Mouse (Mus musculus): ENCODE data around the gene Tspan14. TPM values are rescaled to one million over a fixed set of nuclear protein-coding genes. Genes with fewer than 3 reads are reported as not detected.

Tspan14 gene
- total and polyA plus RNA-seq, 2 experiments: 13.3 to 30.4 TPM

DNA sequence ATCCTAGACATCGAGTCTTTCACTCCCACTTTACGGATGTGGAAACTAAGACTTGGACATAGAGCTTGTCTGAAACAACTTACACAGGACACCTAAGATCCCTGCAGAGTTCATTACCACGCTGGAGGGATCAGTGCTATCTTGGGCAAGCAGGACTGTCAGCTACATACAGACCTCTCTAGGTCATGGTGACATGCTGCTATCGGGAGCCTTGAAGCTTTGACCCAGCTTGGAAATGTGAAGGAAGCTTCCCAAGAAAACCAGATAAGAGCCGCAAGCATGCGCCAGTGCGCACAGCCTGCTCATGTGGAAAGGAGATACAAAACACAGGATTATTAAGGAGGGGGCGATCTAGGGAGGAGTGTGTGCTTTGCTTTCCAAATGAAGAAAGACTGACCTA is 50.8 kb downstream of the Tspan14 start:
- no peak for DNase-seq (ENCODE audit: extremely low read depth, low read depth, low spot score)
- WGBS: 80% methylated on average over 8 of the region's 8 CpGs
- Histone ChIP-seq H3K36me3 (ENCODE audit: control insufficient read depth, insufficient read depth, low read length) (peaks cover 10% of the 10 kb centered on the region; the same call in 1 of the 2 replicates), H3K27ac (replicated peaks; ENCODE audit: insufficient read depth, low read depth, low read length) (no peak overlapping the region), H3K9ac (ENCODE audit: low read depth, low read length) (no peak overlapping the region), H3K4me1 (ENCODE audit: control insufficient read depth, insufficient read depth, low read length) (peaks cover 9% of the 10 kb centered on the region), H3K27me3 (ENCODE audit: control insufficient read depth, insufficient read depth, low read length) (no peaks in the 10 kb centered on the region), H3K4me3 (ENCODE audit: insufficient read depth, low read depth, low read length) (no peak overlapping the region), H3K79me2 (ENCODE audit: control insufficient read depth, insufficient read depth, low read length) (no peaks in the 10 kb centered on the region)
- TF ChIP-seq CTCF (IDR thresholded peaks at IDR 0.05; ENCODE audit: low read depth, low read length): no peak
- TF ChIP-seq POLR2A (IDR thresholded peaks at IDR 0.05; ENCODE audit: extremely low read depth, insufficient read depth, low read length): no peak

GRCm38 (mm10) chr14:40914701-40915100 is 51.9 kb downstream of the Tspan14 start:
- Histone ChIP-seq H3K36me3 (ENCODE audit: control insufficient read depth, insufficient read depth, low read length) (peaks cover 19% of the 10 kb centered on the region; the same call in 1 of the 2 replicates), H3K27ac (replicated peaks; ENCODE audit: insufficient read depth, low read depth, low read length) (no peak overlapping the region)

DNA sequence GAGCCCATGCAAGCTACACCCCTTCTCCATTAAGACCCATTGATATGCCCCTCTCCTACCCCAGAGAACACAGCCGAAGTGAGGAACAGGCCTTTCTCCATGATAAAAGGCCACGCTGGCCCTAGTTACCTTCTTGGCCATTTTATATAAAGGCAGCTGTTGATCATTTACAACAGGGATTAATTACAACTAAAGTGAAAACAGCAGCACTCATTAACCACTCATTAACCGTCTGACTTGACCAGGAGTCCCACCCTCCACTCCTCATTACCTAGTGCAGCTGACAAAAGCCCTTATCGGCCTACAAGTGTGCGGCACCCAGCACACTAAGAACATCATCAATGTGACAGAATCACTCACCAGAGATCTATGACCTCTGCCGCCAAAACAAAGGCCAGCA is 52.9 kb downstream of the Tspan14 start:
- TF ChIP-seq POLR2A (IDR thresholded peaks at IDR 0.05; ENCODE audit: extremely low read depth, insufficient read depth, low read length) (no peak), CTCF (IDR thresholded peaks at IDR 0.05; ENCODE audit: low read depth, low read length) (no peak)

More at GRCm38 (mm10) chr14:40914701-40915100, 51.9 kb downstream of the Tspan14 start:
- no peaks in the 10 kb centered on the region for H3K79me2 ChIP-seq (ENCODE audit: control insufficient read depth, insufficient read depth, low read length)
- no peak overlapping the region for H3K4me3 ChIP-seq (ENCODE audit: insufficient read depth, low read depth, low read length)
- no peak overlapping the region for H3K9ac ChIP-seq (ENCODE audit: low read depth, low read length)
- TF ChIP-seq POLR2A (IDR thresholded peaks at IDR 0.05; ENCODE audit: extremely low read depth, insufficient read depth, low read length) (no peak), CTCF (IDR thresholded peaks at IDR 0.05; ENCODE audit: low read depth, low read length) (no peak)
- 74% methylated on average over 3 of the region's 3 CpGs for WGBS
- DNase-seq (ENCODE audit: extremely low read depth, low read depth, low spot score): no peak
- peaks cover 9% of the 10 kb centered on the region for H3K4me1 ChIP-seq (ENCODE audit: control insufficient read depth, insufficient read depth, low read length)
- H3K27me3 ChIP-seq (ENCODE audit: control insufficient read depth, insufficient read depth, low read length): no peaks in the 10 kb centered on the region

DNA sequence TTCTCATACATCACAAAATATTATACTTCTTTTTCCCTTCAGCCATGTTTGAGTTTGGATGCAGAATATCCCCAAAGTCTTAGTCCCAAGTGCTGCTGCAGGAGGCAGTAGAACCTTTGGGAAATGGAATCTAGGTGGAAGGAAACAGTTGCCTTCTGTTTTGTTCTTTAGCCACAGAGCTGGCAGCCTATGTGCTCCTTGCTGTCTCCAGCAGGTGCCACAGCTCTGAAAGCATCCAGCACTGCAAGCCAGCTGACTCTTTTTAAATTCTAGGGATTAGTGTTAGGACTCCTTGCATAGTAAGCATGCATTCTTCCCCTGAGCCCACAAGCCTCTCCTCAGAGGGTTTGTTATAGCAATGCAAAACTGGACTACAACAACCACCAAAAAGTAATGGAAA is 55.1 kb downstream of the Tspan14 start:
- no peak overlapping the region for H3K27ac ChIP-seq (replicated peaks; ENCODE audit: insufficient read depth, low read depth, low read length)
- TF ChIP-seq POLR2A (IDR thresholded peaks at IDR 0.05; ENCODE audit: extremely low read depth, insufficient read depth, low read length) (no peak), CTCF (IDR thresholded peaks at IDR 0.05; ENCODE audit: low read depth, low read length) (no peak)
- H3K79me2 ChIP-seq (ENCODE audit: control insufficient read depth, insufficient read depth, low read length): no peaks in the 10 kb centered on the region
- no peak overlapping the region for H3K9ac ChIP-seq (ENCODE audit: low read depth, low read length)
- no peak for DNase-seq (ENCODE audit: extremely low read depth, low read depth, low spot score)
- no peaks in the 10 kb centered on the region for H3K27me3 ChIP-seq (ENCODE audit: control insufficient read depth, insufficient read depth, low read length)
- H3K4me1 ChIP-seq (ENCODE audit: control insufficient read depth, insufficient read depth, low read length): peaks cover 2% of the 10 kb centered on the region; the same call in 1 of the 2 replicates
- H3K36me3 ChIP-seq (ENCODE audit: control insufficient read depth, insufficient read depth, low read length): peaks cover 23% of the 10 kb centered on the region; the same call in 1 of the 2 replicates
- no peak overlapping the region for H3K4me3 ChIP-seq (ENCODE audit: insufficient read depth, low read depth, low read length)

More for the DNA sequence above, 52.9 kb downstream of the Tspan14 start:
- Histone ChIP-seq H3K4me1 (ENCODE audit: control insufficient read depth, insufficient read depth, low read length) (peaks cover 3% of the 10 kb centered on the region), H3K79me2 (ENCODE audit: control insufficient read depth, insufficient read depth, low read length) (no peaks in the 10 kb centered on the region), H3K9ac (ENCODE audit: low read depth, low read length) (no peak overlapping the region), H3K4me3 (ENCODE audit: insufficient read depth, low read depth, low read length) (no peak overlapping the region), H3K36me3 (ENCODE audit: control insufficient read depth, insufficient read depth, low read length) (peaks cover 21% of the 10 kb centered on the region; the same call in 1 of the 2 replicates), H3K27ac (replicated peaks; ENCODE audit: insufficient read depth, low read depth, low read length) (no peak overlapping the region), H3K27me3 (ENCODE audit: control insufficient read depth, insufficient read depth, low read length) (no peaks in the 10 kb centered on the region)
- DNase-seq (ENCODE audit: extremely low read depth, low read depth, low spot score): no peak
- 96% methylated on average over 6 of the region's 6 CpGs for WGBS

GRCm38 (mm10) chr14:40908763-40909162 is 57.8 kb downstream of the Tspan14 start:
- Histone ChIP-seq H3K4me1 (ENCODE audit: control insufficient read depth, insufficient read depth, low read length) (no peaks in the 10 kb centered on the region), H3K27ac (replicated peaks; ENCODE audit: insufficient read depth, low read depth, low read length) (no peak overlapping the region), H3K79me2 (ENCODE audit: control insufficient read depth, insufficient read depth, low read length) (no peaks in the 10 kb centered on the region), H3K27me3 (ENCODE audit: control insufficient read depth, insufficient read depth, low read length) (no peaks in the 10 kb centered on the region), H3K4me3 (ENCODE audit: insufficient read depth, low read depth, low read length) (no peak overlapping the region), H3K9ac (ENCODE audit: low read depth, low read length) (no peak overlapping the region), H3K36me3 (ENCODE audit: control insufficient read depth, insufficient read depth, low read length) (peaks cover 20% of the 10 kb centered on the region; the same call in 1 of the 2 replicates)
- DNase-seq (ENCODE audit: extremely low read depth, low read depth, low spot score): no peak
- no peak for TF ChIP-seq POLR2A (IDR thresholded peaks at IDR 0.05; ENCODE audit: extremely low read depth, insufficient read depth, low read length)
- no peak for TF ChIP-seq CTCF (IDR thresholded peaks at IDR 0.05; ENCODE audit: low read depth, low read length)
- WGBS: 84% methylated on average over 9 of the region's 9 CpGs

DNA sequence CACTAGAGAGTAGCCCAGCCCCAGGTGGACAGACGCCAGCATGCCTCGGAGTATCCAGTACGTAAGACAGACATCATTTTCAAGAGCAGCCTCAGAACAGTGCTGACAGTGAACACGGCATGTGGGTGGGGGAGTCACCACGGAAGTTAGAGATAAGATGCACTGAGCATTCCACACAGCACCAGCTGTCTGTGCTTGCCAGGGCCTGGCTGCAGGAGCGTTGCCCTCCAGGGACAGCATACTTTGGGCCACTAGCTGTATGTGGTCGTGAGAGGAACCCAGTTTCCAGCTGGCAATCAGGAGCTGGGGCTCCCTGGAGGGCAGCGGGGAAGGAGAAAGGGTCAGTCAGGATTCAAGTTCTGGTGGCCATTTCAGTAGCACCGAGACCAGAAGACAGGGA is 59.8 kb downstream of the Tspan14 start:
- no peak for DNase-seq (ENCODE audit: extremely low read depth, low read depth, low spot score)
- 76% methylated on average over 9 of the region's 9 CpGs for WGBS
- H3K27me3 ChIP-seq (ENCODE audit: control insufficient read depth, insufficient read depth, low read length): no peaks in the 10 kb centered on the region
- H3K4me3 ChIP-seq (ENCODE audit: insufficient read depth, low read depth, low read length): no peak overlapping the region
- peaks cover 18% of the 10 kb centered on the region; the same call in 1 of the 2 replicates for H3K36me3 ChIP-seq (ENCODE audit: control insufficient read depth, insufficient read depth, low read length)
- no peaks in the 10 kb centered on the region for H3K4me1 ChIP-seq (ENCODE audit: control insufficient read depth, insufficient read depth, low read length)
- H3K27ac ChIP-seq (replicated peaks; ENCODE audit: insufficient read depth, low read depth, low read length): no peak overlapping the region
- TF ChIP-seq POLR2A (IDR thresholded peaks at IDR 0.05; ENCODE audit: extremely low read depth, insufficient read depth, low read length) (no peak), CTCF (IDR thresholded peaks at IDR 0.05; ENCODE audit: low read depth, low read length) (no peak)
- H3K9ac ChIP-seq (ENCODE audit: low read depth, low read length): no peak overlapping the region
- no peaks in the 10 kb centered on the region for H3K79me2 ChIP-seq (ENCODE audit: control insufficient read depth, insufficient read depth, low read length)
